Mouse (Mus musculus): ENCODE results near the gene Clec4g.
"Not testable (repeated sequence)": the region's sequence is repeated elsewhere in the genome, so short reads cannot be mapped to it uniquely, and the experiment has no call there.

The Clec4g gene

GRCm38 (mm10) chr8:3720551-3720950 is at the start of gene Clec4g:
Gene Clec4g, minus strand, starts transcription at chr8:3720651.
- no peak for DNase-seq (ENCODE audit: low spot score in 2 of 2)

- DNase-seq (ENCODE audit: low spot score in 2 of 2), result not testable (repeated sequence)
Measured at GRCm38 (mm10) chr8:3768641-3769040, 48.2 kb upstream of the Clec4g start.

GRCm38 (mm10) chr8:3754261-3754850 is 33.9 kb upstream of the Clec4g start:
- DNase-seq (ENCODE audit: low spot score in 2 of 2), result peak; percentile 63 to 73

GRCm38 (mm10) chr8:3748761-3749160 is 28.3 kb upstream of the Clec4g start, which contains the start of gene Cd209a:
Gene Cd209a, minus strand, starts transcription at chr8:3748984.
- DNase-seq (ENCODE audit: low spot score in 2 of 2), result no peak

- no peak for DNase-seq (ENCODE audit: low spot score in 2 of 2)
Measured at GRCm38 (mm10) chr8:3736947-3737346, 16.5 kb upstream of the Clec4g start.

GRCm38 (mm10) chr8:3735599-3735998 is 15.1 kb upstream of the Clec4g start:
- DNase-seq (ENCODE audit: low spot score in 2 of 2), result no peak

- no peak for DNase-seq (ENCODE audit: low spot score in 2 of 2)
Measured at GRCm38 (mm10) chr8:3734084-3734483, 13.6 kb upstream of the Clec4g start.

- peak in 1 of 2 experiments; percentile 36 for DNase-seq (ENCODE audit: low spot score in 2 of 2)
Measured at GRCm38 (mm10) chr8:3721041-3721440, 590 bp upstream of the Clec4g start.

GRCm38 (mm10) chr8:3718559-3718958 is 1.9 kb downstream of the Clec4g start:
- peak; percentile 50 to 76 for DNase-seq (ENCODE audit: low spot score in 2 of 2)

- no peak for DNase-seq (ENCODE audit: low spot score in 2 of 2)
Measured at GRCm38 (mm10) chr8:3717321-3717954, 3.0 kb downstream of the Clec4g start.

- DNase-seq (ENCODE audit: low spot score in 2 of 2), result no peak
Measured at GRCm38 (mm10) chr8:3711646-3712045, 8.8 kb downstream of the Clec4g start.

GRCm38 (mm10) chr8:3710312-3710711 is 10.1 kb downstream of the Clec4g start:
- no peak for DNase-seq (ENCODE audit: low spot score in 2 of 2)

GRCm38 (mm10) chr8:3707611-3708010 is 12.8 kb downstream of the Clec4g start:
- no peak for DNase-seq (ENCODE audit: low spot score in 2 of 2)

- no peak for DNase-seq (ENCODE audit: low spot score in 2 of 2)
Measured at GRCm38 (mm10) chr8:3705711-3706110, 14.7 kb downstream of the Clec4g start.

GRCm38 (mm10) chr8:3701491-3701890 is 19.0 kb downstream of the Clec4g start:
- no peak for DNase-seq (ENCODE audit: low spot score in 2 of 2)

GRCm38 (mm10) chr8:3694121-3694520 is 26.3 kb downstream of the Clec4g start, which contains the start of gene Fcer2a:
Gene Fcer2a, minus strand, starts transcription at chr8:3694175.
- DNase-seq (ENCODE audit: low spot score in 2 of 2), result no peak

GRCm38 (mm10) chr8:3690774-3691173 is 29.7 kb downstream of the Clec4g start:
- no peak for DNase-seq (ENCODE audit: low spot score in 2 of 2)

GRCm38 (mm10) chr8:3687537-3687936 is 32.9 kb downstream of the Clec4g start:
- DNase-seq (ENCODE audit: low spot score in 2 of 2), result no peak

GRCm38 (mm10) chr8:3685422-3685821 is 35.0 kb downstream of the Clec4g start:
- no peak for DNase-seq (ENCODE audit: low spot score in 2 of 2)

GRCm38 (mm10) chr8:3684530-3684929 is 35.9 kb downstream of the Clec4g start:
- DNase-seq (ENCODE audit: low spot score in 2 of 2), result no peak

GRCm38 (mm10) chr8:3683408-3684176 is 36.9 kb downstream of the Clec4g start:
- peak in 1 of 2 experiments; percentile 71 for DNase-seq (ENCODE audit: low spot score in 2 of 2)

GRCm38 (mm10) chr8:3682435-3682834 is 38.0 kb downstream of the Clec4g start:
- DNase-seq (ENCODE audit: low spot score in 2 of 2), result peak in 1 of 2 experiments; percentile 52

GRCm38 (mm10) chr8:3679656-3680055 is 40.8 kb downstream of the Clec4g start:
- no peak for DNase-seq (ENCODE audit: low spot score in 2 of 2)

Data from cerebellum, postnatal 4 days (tissue).